Mouse (Mus musculus) stomach, embryonic 16.5 days (tissue): ENCODE data around the gene Dedd2. TPM values are rescaled to one million over a fixed set of nuclear protein-coding genes. Genes with fewer than 3 reads are reported as not detected.
A peak's percentile ranks its signal among the peaks of the same experiment; 100 is the strongest.

Source experiments
- ATAC-seq: fragments of 200-750 bp; cut with Nextera tagmentation; 2 replicates; pipeline ENCODE4 v1.8.0; 2017; ENCODE audit warnings: moderate number of reproducible peaks, moderate TSS enrichment; ENCODE audit not compliant: insufficient read depth, low FRiP score
- H3K27ac ChIP-seq: fragments of 300-500 bp; sonication (generic); 2 replicates; pipeline ENCODE4 v1.5.1; 2014; ENCODE audit warnings: low read length
- H3K27me3 ChIP-seq: fragments of 300-500 bp; sonication (generic); 2 replicates; pipeline ENCODE4 v1.6.1; 2014; ENCODE audit warnings: low read length, control low read depth, mixed read lengths; ENCODE audit not compliant: control insufficient read depth, insufficient read depth
- H3K36me3 ChIP-seq: fragments of 300-500 bp; sonication (generic); 2 replicates; pipeline ENCODE4 v1.6.1; 2014; ENCODE audit warnings: low read length; ENCODE audit not compliant: control insufficient read depth, insufficient read depth
- H3K4me1 ChIP-seq: fragments of 300-500 bp; sonication (generic); 2 replicates; pipeline ENCODE4 v1.6.1; 2014; ENCODE audit warnings: low read length, control low read depth, mixed read lengths; ENCODE audit not compliant: control insufficient read depth, insufficient read depth
- H3K4me2 ChIP-seq: fragments of 300-500 bp; sonication (generic); 2 replicates; pipeline ENCODE4 v1.6.1; 2014; ENCODE audit warnings: low read depth, low read length, mixed read lengths
- H3K4me3 ChIP-seq: fragments of 300-500 bp; sonication (generic); replicated peaks from 2 replicates; pipeline ENCODE4 v1.5.1; 2014; ENCODE audit warnings: mild to moderate bottlenecking, low read length
- H3K9ac ChIP-seq: fragments of 300-500 bp; sonication (generic); 2 replicates; pipeline ENCODE4 v1.6.1; 2014; ENCODE audit warnings: low read length
- H3K9me3 ChIP-seq: fragments of 300-500 bp; sonication (generic); replicated peaks from 2 replicates; pipeline ENCODE4 v1.6.1; 2016; ENCODE audit warnings: low read length, control low read depth; ENCODE audit not compliant: control insufficient read depth
- WGBS: fragments of 180-500 bp; shearing (Covaris S2); extraction: QIAGEN DNeasy Blood & Tissue Kit; methylation state at CpG from one replicate; pipeline ENCODE4 v1.1.7; 2014; 5-methylcytosine and 5-hydroxymethylcytosine counted together
- polyA plus RNA-seq: library from polyadenylated mRNA; unstranded; fragments of >200 nt; fragmentation: Nextera tagmentation; extraction: Ambion mirVana; gene quantifications from 2 replicates; pipeline ENCODE4 v1.2.1, GENCODE M21; 2015

Gene Dedd2
- polyA plus RNA-seq, 1 experiment from 2014 or later, result 9.1 TPM

- no peak overlapping the region for H3K27ac ChIP-seq
- no peak overlapping the region for H3K4me2 ChIP-seq
- H3K9me3 ChIP-seq, result no peaks in the 10 kb centered on the region
- H3K9ac ChIP-seq, result no peak overlapping the region
- WGBS, result 37% methylated on average over 17 of the region's 17 CpGs
- no peaks in the 10 kb centered on the region for H3K36me3 ChIP-seq
- H3K4me1 ChIP-seq, result peaks cover 6% of the 10 kb centered on the region; the same call in 1 of the 2 replicates
- H3K27me3 ChIP-seq, result no peaks in the 10 kb centered on the region
- ATAC-seq, result no peak
- H3K4me3 ChIP-seq, result no peak overlapping the region
Observed at GRCm38 (mm10) chr7:25263968-25264870, 43.8 kb upstream of the Dedd2 start.

DNA sequence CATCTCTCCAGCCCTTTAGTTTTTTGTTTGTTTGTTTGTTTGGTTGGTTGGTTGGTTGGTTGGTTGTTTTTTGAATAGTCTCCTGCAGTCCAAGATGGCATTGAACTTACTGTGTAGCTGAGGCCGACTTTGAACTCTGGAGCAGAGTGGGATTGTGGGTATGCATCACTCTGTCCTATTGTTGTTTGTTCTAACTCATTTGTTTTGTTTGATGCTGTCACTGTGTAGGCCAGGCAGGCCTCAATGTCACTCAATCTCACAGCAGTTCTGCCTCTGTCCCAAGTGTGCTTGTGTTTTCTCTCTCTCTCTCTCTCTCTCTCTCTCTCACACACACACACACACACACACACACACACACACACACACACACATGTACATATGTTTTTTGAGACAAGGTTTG, 41.5 kb upstream of the Dedd2 start:
- Histone ChIP-seq H3K4me2 (no peak overlapping the region), H3K27me3 (no peaks in the 10 kb centered on the region), H3K27ac (no peak overlapping the region), H3K4me1 (no peaks in the 10 kb centered on the region), H3K9me3 (no peaks in the 10 kb centered on the region), H3K36me3 (no peaks in the 10 kb centered on the region), H3K9ac (no peak overlapping the region), H3K4me3 (no peak overlapping the region)
- 75% methylated on average over 1 of the region's 1 CpGs for WGBS
- no peak for ATAC-seq

DNA sequence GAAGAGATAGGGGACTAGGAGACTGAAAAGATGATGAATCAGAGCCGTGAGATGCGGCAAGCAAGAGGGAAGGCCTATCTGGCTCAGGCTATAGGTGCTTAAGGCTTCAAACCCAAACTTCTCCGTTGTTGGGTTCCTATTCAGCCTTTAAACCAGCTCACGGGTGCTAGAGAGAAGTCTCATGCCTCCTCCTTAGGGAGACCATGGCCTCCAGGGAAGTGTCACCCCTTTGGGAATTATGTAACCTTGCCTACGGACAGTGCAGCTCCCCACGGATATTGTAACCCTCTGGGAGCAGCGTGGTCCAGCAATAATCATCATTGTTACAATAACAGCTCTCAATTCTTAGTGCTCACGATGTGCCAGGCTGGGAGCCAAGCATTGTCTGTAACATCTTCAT, 31.4 kb upstream of the Dedd2 start:
- no peak for ATAC-seq
- Histone ChIP-seq H3K9ac (peak overlapping the region; percentile 89), H3K27ac (peak overlapping the region; percentile 99), H3K27me3 (no peaks in the 10 kb centered on the region), H3K9me3 (no peaks in the 10 kb centered on the region), H3K4me2 (peak overlapping the region; percentile 93), H3K4me1 (peaks cover 27% of the 10 kb centered on the region), H3K36me3 (no peaks in the 10 kb centered on the region), H3K4me3 (peak overlapping the region; percentile 75)
- 23% methylated on average over 8 of the region's 8 CpGs for WGBS

GRCm38 (mm10) chr7:25251071-25251791, 30.8 kb upstream of the Dedd2 start:
- 3% methylated on average over 22 of the region's 22 CpGs for WGBS
- peak overlapping the region; percentile 89 for H3K9ac ChIP-seq
- peaks cover 33% of the 10 kb centered on the region for H3K4me1 ChIP-seq
- no peaks in the 10 kb centered on the region for H3K36me3 ChIP-seq
- H3K4me2 ChIP-seq, result peak overlapping the region; percentile 93
- no peaks in the 10 kb centered on the region for H3K27me3 ChIP-seq
- no peaks in the 10 kb centered on the region for H3K9me3 ChIP-seq
- H3K27ac ChIP-seq, result peak overlapping the region; percentile 99
- H3K4me3 ChIP-seq, result peak overlapping the region; percentile 75
- ATAC-seq, result peak; percentile 41

GRCm38 (mm10) chr7:25250141-25250972, 29.9 kb upstream of the Dedd2 start, which contains the start of gene Erf:
TSS of gene Erf (minus strand) at chr7:25250761.
- ATAC-seq, result peak; percentile 86
- Histone ChIP-seq H3K36me3 (0 out of 2 replicates have a peak, but pooled peaks cover 6% of the 10 kb centered on the region), H3K9me3 (no peaks in the 10 kb centered on the region), H3K4me3 (peak within 1 kb of the TSS; percentile 75), H3K27ac (peak within 1 kb of the TSS; percentile 99), H3K27me3 (no peaks in the 10 kb centered on the region), H3K4me2 (peak within 1 kb of the TSS; percentile 93), H3K4me1 (peaks cover 40% of the 10 kb centered on the region), H3K9ac (peak within 1 kb of the TSS; percentile 89)
- WGBS, result under 1% methylated on average over 74 of the region's 81 CpGs

GRCm38 (mm10) chr7:25249314-25250140, 29.1 kb upstream of the Dedd2 start:
- Histone ChIP-seq H3K4me3 (peak overlapping the region; percentile 75), H3K9me3 (no peaks in the 10 kb centered on the region), H3K4me2 (peak overlapping the region; percentile 93), H3K27me3 (no peaks in the 10 kb centered on the region), H3K27ac (peak overlapping the region; percentile 99), H3K9ac (peak overlapping the region; percentile 89), H3K4me1 (peaks cover 40% of the 10 kb centered on the region), H3K36me3 (peaks cover 14% of the 10 kb centered on the region; the same call in 1 of the 2 replicates)
- peak; percentile 71 for ATAC-seq
- under 1% methylated on average over 50 of the region's 73 CpGs for WGBS

GRCm38 (mm10) chr7:25248846-25249313, 28.5 kb upstream of the Dedd2 start:
- Histone ChIP-seq H3K36me3 (peaks cover 14% of the 10 kb centered on the region; the same call in 1 of the 2 replicates), H3K4me1 (peaks cover 40% of the 10 kb centered on the region), H3K27ac (peak overlapping the region; percentile 99), H3K9ac (peak overlapping the region; percentile 89), H3K27me3 (no peaks in the 10 kb centered on the region), H3K4me2 (peak overlapping the region; percentile 93), H3K9me3 (no peaks in the 10 kb centered on the region), H3K4me3 (peak overlapping the region; percentile 75)
- 1% methylated on average over 25 of the region's 25 CpGs for whole genome bisulfite sequencing
- peak; percentile 18 for ATAC-seq
